23 mouse cellular contexts compared by ENCODE assay signal in the genomic region with DNA sequence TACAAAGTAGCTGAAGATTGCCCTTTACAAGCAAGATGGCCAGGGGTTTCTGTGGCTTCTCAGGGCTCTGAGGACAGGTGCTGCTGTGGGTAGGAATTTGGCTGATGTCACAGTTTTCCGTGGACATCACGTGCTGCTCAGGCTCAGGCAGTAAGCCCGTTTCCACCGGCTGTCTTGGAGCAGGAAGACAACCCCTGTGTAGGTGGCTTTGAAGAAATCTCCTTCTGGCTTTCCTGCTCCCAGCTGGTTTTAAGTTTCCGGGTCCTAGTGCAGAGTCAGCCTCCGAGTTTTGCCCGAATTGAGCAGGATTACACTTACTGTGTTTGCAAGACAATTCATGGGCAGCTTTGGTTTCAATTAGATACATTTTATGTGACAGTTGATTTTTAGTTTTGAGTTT.
"Had no signal": no experiment of that assay in that cellular context is flagged by ENCODE, and none has a peak within 500 bp of the region (broad histone marks: within the 10 kb centered on the region; RNA-seq: fewer than 3 reads in every experiment).

No protein-coding gene starts in this region.

- H3K4me3 ChIP-seq: layer of hippocampus, adult 2 months; limb, embryonic 10.5 days; limb, embryonic 13.5 days; liver, embryonic 12.5 days; liver, embryonic 15.5 days; lung, embryonic 15.5 days; megakaryocyte, embryonic 14.5 days; midbrain, embryonic 10.5 days; neural tube, embryonic 12.5 days; neural tube, embryonic 15.5 days; stomach, embryonic 15.5 days had no signal

- H3K36me3 ChIP-seq: limb, embryonic 10.5 days; limb, embryonic 13.5 days; liver, embryonic 12.5 days; liver, embryonic 15.5 days; lung, embryonic 15.5 days; midbrain, embryonic 10.5 days; neural tube, embryonic 12.5 days; neural tube, embryonic 15.5 days; stomach, embryonic 15.5 days had no signal

- DNase-seq: kidney, adult 2 months; kidney, postnatal 25 days; layer of hippocampus, adult 9-11 months; liver; lung, adult 18-20 months; lung, postnatal 10 days; lung, postnatal 36 days; midbrain, embryonic 14.5 days; spleen, adult 18-20 months; thymus, adult 18-20 months; thymus, postnatal 36 days had no signal

- H3K27ac ChIP-seq: kidney, postnatal 0 days; layer of hippocampus, adult 2 months; limb, embryonic 10.5 days; limb, embryonic 13.5 days; liver, embryonic 12.5 days; liver, embryonic 15.5 days; lung, embryonic 15.5 days; midbrain, embryonic 10.5 days; neural tube, embryonic 12.5 days; neural tube, embryonic 15.5 days; stomach, embryonic 15.5 days had no signal

- H3K4me1 ChIP-seq: limb, embryonic 10.5 days; liver, embryonic 12.5 days; megakaryocyte, embryonic 14.5 days; midbrain, embryonic 10.5 days; neural tube, embryonic 12.5 days; neural tube, embryonic 15.5 days; stomach, embryonic 15.5 days had no signal

- H3K27me3 ChIP-seq: limb, embryonic 13.5 days; lung, embryonic 15.5 days; neural tube, embryonic 12.5 days; neural tube, embryonic 15.5 days; stomach, embryonic 15.5 days had no signal

- H3K9ac ChIP-seq: limb, embryonic 13.5 days; liver, embryonic 12.5 days; liver, embryonic 15.5 days; lung, embryonic 15.5 days; neural tube, embryonic 12.5 days; neural tube, embryonic 15.5 days; stomach, embryonic 15.5 days had no signal
